Mouse (Mus musculus) lung, embryonic 14.5 days (tissue): Measurements from ENCODE around the gene Themis2. TPM values are rescaled to one million over a fixed set of nuclear protein-coding genes. Genes with fewer than 3 reads are reported as not detected.
"Not testable (repeated sequence)": the region's sequence is repeated elsewhere in the genome, so short reads cannot be mapped to it uniquely, and the experiment has no call there.

ENCODE experiments used
- ATAC-seq: fragments of 200-750 bp; cut with Nextera tagmentation; 2 replicates; pipeline ENCODE4 v1.8.0; 2017; ENCODE audit warnings: mild to moderate bottlenecking, moderate TSS enrichment, moderate library complexity; ENCODE audit not compliant: insufficient read depth
- DNase-seq: peaks from one replicate; pipeline ENCODE4 v3.0.0-alpha.2; 2015
- H3K27ac ChIP-seq: fragments of 300-500 bp; sonication (generic); 2 replicates; pipeline ENCODE4 v1.5.1; 2014; ENCODE audit warnings: low read depth, mild to moderate bottlenecking, moderate library complexity
- H3K27me3 ChIP-seq: fragments of 300-500 bp; sonication (generic); 2 replicates; pipeline ENCODE4 v1.6.1; 2014; ENCODE audit warnings: low read length, control low read depth; ENCODE audit not compliant: insufficient read depth
- H3K36me3 ChIP-seq: fragments of 300-500 bp; sonication (generic); 2 replicates; pipeline ENCODE4 v1.6.1; 2014; ENCODE audit warnings: control low read depth; ENCODE audit not compliant: insufficient read depth
- H3K4me1 ChIP-seq: fragments of 300-500 bp; sonication (generic); 2 replicates; pipeline ENCODE4 v1.6.1; 2014; ENCODE audit warnings: antibody characterized with exemption, control low read depth; ENCODE audit not compliant: insufficient read depth
- H3K4me2 ChIP-seq: fragments of 300-500 bp; sonication (generic); 2 replicates; pipeline ENCODE4 v1.6.1; 2014; ENCODE audit warnings: mild to moderate bottlenecking
- H3K4me3 ChIP-seq: fragments of 300-500 bp; sonication (generic); 2 replicates; pipeline ENCODE4 v1.5.1; 2014; ENCODE audit warnings: low read depth, low read length
- H3K9ac ChIP-seq: fragments of 300-500 bp; sonication (generic); 2 replicates; pipeline ENCODE4 v1.6.1; 2014
- H3K9me3 ChIP-seq: fragments of 300-500 bp; sonication (generic); 2 replicates; pipeline ENCODE4 v1.6.1; 2016; ENCODE audit warnings: low read depth, low read length, control low read depth
- CTCF ChIP-seq: IDR thresholded peaks from 2 replicates; pipeline ENCODE4 v1.5.1; 2016; ENCODE audit warnings: antibody characterized with exemption, low read depth
- WGBS: fragments of 180-500 bp; shearing (Covaris S2); extraction: QIAGEN DNeasy Blood & Tissue Kit; methylation state at CpG from one replicate; pipeline ENCODE4 v1.1.7; 2014; 5-methylcytosine and 5-hydroxymethylcytosine counted together
- polyA plus RNA-seq: library from polyadenylated mRNA; unstranded; fragments of >200 nt; fragmentation: Nextera tagmentation; extraction: Ambion mirVana; gene quantifications from 2 replicates; pipeline ENCODE4 v1.2.1, GENCODE M21; 2014

The Themis2 gene
- polyA plus RNA-seq, 1 experiment from 2014 or later: 1.8 TPM

DNA sequence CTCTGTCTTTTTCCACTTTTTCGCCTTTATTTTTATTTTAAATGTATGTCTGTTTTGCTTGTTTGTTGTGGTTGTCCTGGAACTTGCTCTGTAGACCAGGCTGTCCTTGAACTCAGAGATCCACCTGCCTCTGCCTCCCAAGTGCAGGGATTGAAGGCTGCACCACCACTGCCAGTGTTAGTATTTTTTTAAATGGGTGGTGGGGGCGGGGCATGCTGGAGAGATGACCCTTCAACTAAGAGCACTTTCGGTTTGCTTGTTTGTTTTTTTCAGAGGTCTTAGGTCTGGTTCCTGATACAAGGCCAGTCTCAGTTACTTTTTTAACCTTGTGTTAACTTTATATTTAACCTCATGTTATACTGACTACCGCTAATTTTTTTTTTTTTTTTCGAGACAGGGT lies 9.0 kb upstream of the Themis2 start:
- H3K9me3 ChIP-seq: no peaks in the 10 kb centered on the region
- TF ChIP-seq CTCF: no peak
- H3K4me2 ChIP-seq: no peak overlapping the region
- H3K27ac ChIP-seq: no peak overlapping the region
- WGBS: 77% methylated on average over 5 of the region's 5 CpGs
- H3K4me3 ChIP-seq: no peak overlapping the region
- DNase-seq: no peak
- no peak overlapping the region for H3K9ac ChIP-seq
- H3K36me3 ChIP-seq: no peaks in the 10 kb centered on the region
- H3K27me3 ChIP-seq: no peaks in the 10 kb centered on the region
- no peak for ATAC-seq
- H3K4me1 ChIP-seq: no peaks in the 10 kb centered on the region

DNA sequence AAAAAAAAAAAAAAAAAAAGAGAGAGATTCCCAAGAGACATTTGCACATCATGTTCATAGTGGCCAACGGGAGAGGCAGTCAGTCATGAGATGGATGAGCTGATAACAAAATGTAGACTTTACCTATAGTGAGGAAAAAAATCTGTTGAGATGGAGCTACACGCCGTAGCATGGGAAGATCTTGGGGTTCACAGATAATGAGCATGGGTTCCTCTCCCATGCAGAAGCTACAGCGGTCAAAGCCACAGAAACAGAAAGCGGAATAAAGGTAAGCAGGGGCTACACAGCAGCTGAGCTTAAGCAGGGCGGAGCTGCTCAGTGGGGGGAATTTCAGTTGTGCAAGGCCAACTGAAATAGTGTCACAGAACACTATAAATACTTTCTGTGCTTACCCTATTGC lies 8.1 kb upstream of the Themis2 start:
- no peak overlapping the region for H3K27ac ChIP-seq
- H3K9me3 ChIP-seq: no peaks in the 10 kb centered on the region
- no peak for TF ChIP-seq CTCF
- H3K36me3 ChIP-seq: no peaks in the 10 kb centered on the region
- H3K4me2 ChIP-seq: no peak overlapping the region
- H3K4me1 ChIP-seq: no peaks in the 10 kb centered on the region
- ATAC-seq: no peak
- no peak overlapping the region for H3K9ac ChIP-seq
- H3K27me3 ChIP-seq: no peaks in the 10 kb centered on the region
- DNase-seq: no peak
- H3K4me3 ChIP-seq: no peak overlapping the region
- WGBS: 86% methylated on average over 6 of the region's 6 CpGs

- H3K9me3 ChIP-seq: no peaks in the 10 kb centered on the region
- no peaks in the 10 kb centered on the region for H3K36me3 ChIP-seq
- no peak for DNase-seq
- H3K4me1 ChIP-seq: no peaks in the 10 kb centered on the region
- H3K27ac ChIP-seq: no peak overlapping the region
- WGBS: 96% methylated on average over 7 of the region's 7 CpGs
- no peak for TF ChIP-seq CTCF
- H3K4me2 ChIP-seq: no peak overlapping the region
- no peaks in the 10 kb centered on the region for H3K27me3 ChIP-seq
- no peak overlapping the region for H3K4me3 ChIP-seq
- no peak for ATAC-seq
- no peak overlapping the region for H3K9ac ChIP-seq
Measured at GRCm38 (mm10) chr4:132803876-132804275, 7.7 kb upstream of the Themis2 start.

- ATAC-seq: no peak
Measured at GRCm38 (mm10) chr4:132803212-132803611, 7.0 kb upstream of the Themis2 start.

GRCm38 (mm10) chr4:132802171-132802637 lies 6.0 kb upstream of the Themis2 start:
- ATAC-seq: no peak

More at GRCm38 (mm10) chr4:132803212-132803611, 7.0 kb upstream of the Themis2 start:
- 85% methylated on average over 5 of the region's 5 CpGs for WGBS
- Histone ChIP-seq H3K9ac (no peak overlapping the region), H3K9me3 (no peaks in the 10 kb centered on the region), H3K4me3 (no peak overlapping the region), H3K4me2 (no peak overlapping the region), H3K36me3 (no peaks in the 10 kb centered on the region), H3K4me1 (no peaks in the 10 kb centered on the region), H3K27ac (no peak overlapping the region), H3K27me3 (no peaks in the 10 kb centered on the region)
- TF ChIP-seq CTCF: no peak
- no peak for DNase-seq

GRCm38 (mm10) chr4:132801176-132802077 lies 5.2 kb upstream of the Themis2 start:
- TF ChIP-seq CTCF: no peak
- 0 out of 2 replicates have a peak overlapping the region, but pooled peaks have one; percentile 58 for H3K27ac ChIP-seq
- H3K9me3 ChIP-seq: no peaks in the 10 kb centered on the region
- no peaks in the 10 kb centered on the region for H3K36me3 ChIP-seq
- no peak overlapping the region for H3K9ac ChIP-seq
- DNase-seq (no peak), ATAC-seq (no peak)
- 0 out of 2 replicates have a peak, but pooled peaks cover 3% of the 10 kb centered on the region for H3K27me3 ChIP-seq
- 0 out of 2 replicates have a peak overlapping the region, but pooled peaks have one; percentile 20 for H3K4me2 ChIP-seq
- H3K4me1 ChIP-seq: no peaks in the 10 kb centered on the region
- 75% methylated on average over 18 of the region's 18 CpGs for WGBS
- H3K4me3 ChIP-seq: no peak overlapping the region

More at GRCm38 (mm10) chr4:132802171-132802637, 6.0 kb upstream of the Themis2 start:
- H3K4me2 ChIP-seq: 0 out of 2 replicates have a peak overlapping the region, but pooled peaks have one; percentile 20
- no peaks in the 10 kb centered on the region for H3K9me3 ChIP-seq
- no peaks in the 10 kb centered on the region for H3K27me3 ChIP-seq
- peak; percentile 55 for DNase-seq
- H3K27ac ChIP-seq: peak overlapping the region; percentile 58; the same call in 1 of the 2 replicates
- H3K36me3 ChIP-seq: no peaks in the 10 kb centered on the region
- H3K4me3 ChIP-seq: no peak overlapping the region
- no peak overlapping the region for H3K9ac ChIP-seq
- no peaks in the 10 kb centered on the region for H3K4me1 ChIP-seq
- no peak for TF ChIP-seq CTCF
- 56% methylated on average over 16 of the region's 16 CpGs for WGBS

- H3K9ac ChIP-seq: no peak overlapping the region
- 86% methylated on average over 4 of the region's 4 CpGs for WGBS
Measured at GRCm38 (mm10) chr4:132799845-132800244, 3.7 kb upstream of the Themis2 start.

GRCm38 (mm10) chr4:132798666-132799065 lies 2.5 kb upstream of the Themis2 start:
- not testable (repeated sequence) for ATAC-seq, DNase-seq, H3K4me2 ChIP-seq, H3K36me3 ChIP-seq, H3K4me3 ChIP-seq, H3K4me1 ChIP-seq, H3K9me3 ChIP-seq, H3K27ac ChIP-seq, H3K9ac ChIP-seq
- H3K27me3 ChIP-seq: peaks cover 15% of the 10 kb centered on the region; the same call in 1 of the 2 replicates
- 80% methylated on average over 3 of the region's 3 CpGs for WGBS

More at GRCm38 (mm10) chr4:132799845-132800244, 3.7 kb upstream of the Themis2 start:
- no peaks in the 10 kb centered on the region for H3K36me3 ChIP-seq
- no peak for DNase-seq
- no peak overlapping the region for H3K4me3 ChIP-seq
- TF ChIP-seq CTCF: no peak
- 0 out of 2 replicates have a peak, but pooled peaks cover 5% of the 10 kb centered on the region for H3K4me1 ChIP-seq
- no peak overlapping the region for H3K4me2 ChIP-seq
- H3K9me3 ChIP-seq: no peaks in the 10 kb centered on the region
- no peak overlapping the region for H3K27ac ChIP-seq
- no peak for ATAC-seq
- H3K27me3 ChIP-seq: peaks cover 8% of the 10 kb centered on the region; the same call in 1 of the 2 replicates
